Mouse (Mus musculus) midbrain, embryonic 15.5 days (tissue): ENCODE results near the gene Ulk4. TPM values are rescaled to one million over a fixed set of nuclear protein-coding genes. Genes with fewer than 3 reads are reported as not detected.

Experiments
- ATAC-seq: fragments of 200-750 bp; cut with Nextera tagmentation; replicated peaks from 2 replicates; pipeline ENCODE4 v1.8.0; 2017; ENCODE audit warnings: moderate TSS enrichment
- H3K27ac ChIP-seq: fragments of 300-500 bp; sonication (generic); 2 replicates; pipeline ENCODE4 v1.5.1; 2015; ENCODE audit warnings: mild to moderate bottlenecking, inconsistent platforms
- H3K27me3 ChIP-seq: fragments of 300-500 bp; sonication (generic); replicated peaks from 2 replicates; pipeline ENCODE4 v1.6.1; 2015; ENCODE audit warnings: inconsistent platforms
- H3K36me3 ChIP-seq: fragments of 300-500 bp; sonication (generic); replicated peaks from 2 replicates; pipeline ENCODE4 v1.6.1; 2015; ENCODE audit warnings: inconsistent platforms
- H3K4me1 ChIP-seq: fragments of 300-500 bp; sonication (generic); 2 replicates; pipeline ENCODE4 v1.6.1; 2015; ENCODE audit warnings: inconsistent platforms
- H3K4me2 ChIP-seq: fragments of 300-500 bp; sonication (generic); 2 replicates; pipeline ENCODE4 v1.6.1; 2015; ENCODE audit warnings: inconsistent platforms, mild to moderate bottlenecking, moderate library complexity
- H3K4me3 ChIP-seq: fragments of 300-500 bp; sonication (generic); 2 replicates; pipeline ENCODE4 v1.5.1; 2015; ENCODE audit warnings: mild to moderate bottlenecking, inconsistent platforms
- H3K9ac ChIP-seq: fragments of 300-500 bp; sonication (generic); 2 replicates; pipeline ENCODE4 v1.6.1; 2015; ENCODE audit warnings: mild to moderate bottlenecking, inconsistent platforms
- H3K9me3 ChIP-seq: fragments of 300-500 bp; sonication (generic); 2 replicates; pipeline ENCODE4 v1.6.1; 2016; ENCODE audit warnings: inconsistent platforms
- WGBS: fragments of 180-500 bp; shearing (Covaris S2); methylation state at CpG from one replicate; pipeline ENCODE4 v1.1.7; 2015; ENCODE audit warnings: mixed read lengths; 5-methylcytosine and 5-hydroxymethylcytosine counted together
- polyA plus RNA-seq: library from polyadenylated mRNA; unstranded; fragments of >200 nt; fragmentation: Nextera tagmentation; extraction: Ambion mirVana; gene quantifications from 2 replicates; pipeline ENCODE4 v1.2.1, GENCODE M21; 2015

Gene Ulk4
- polyA plus RNA-seq, 1 experiment from 2014 or later = 92.9 TPM

DNA sequence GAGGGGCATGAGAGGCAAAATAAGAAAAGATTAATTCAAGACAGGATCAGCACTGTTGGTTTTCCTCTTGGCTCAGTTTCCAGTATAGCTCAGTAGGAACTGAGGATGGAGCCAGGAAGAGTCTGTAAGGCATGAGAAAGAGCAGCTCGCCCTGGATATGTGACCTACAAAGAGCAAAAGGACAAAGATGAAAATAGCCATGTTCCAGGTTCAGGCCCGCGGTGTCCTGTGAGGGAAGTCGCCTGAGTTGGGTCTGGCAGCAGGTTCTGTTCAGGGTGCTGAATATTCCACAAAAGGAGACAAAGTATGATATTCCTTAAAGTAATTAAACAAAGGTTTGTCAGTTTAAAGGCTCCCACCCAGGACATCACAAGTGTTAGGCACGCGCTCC lies 34.8 kb upstream of the Ulk4 start:
- Histone ChIP-seq H3K36me3 (no peaks in the 10 kb centered on the region), H3K4me3 (no peak overlapping the region), H3K9me3 (no peaks in the 10 kb centered on the region), H3K27me3 (no peaks in the 10 kb centered on the region), H3K4me1 (peaks cover 52% of the 10 kb centered on the region), H3K9ac (no peak overlapping the region), H3K4me2 (no peak overlapping the region), H3K27ac (peak overlapping the region; percentile 81)
- WGBS = 67% methylated on average over 6 of the region's 6 CpGs
- ATAC-seq = no peak

DNA sequence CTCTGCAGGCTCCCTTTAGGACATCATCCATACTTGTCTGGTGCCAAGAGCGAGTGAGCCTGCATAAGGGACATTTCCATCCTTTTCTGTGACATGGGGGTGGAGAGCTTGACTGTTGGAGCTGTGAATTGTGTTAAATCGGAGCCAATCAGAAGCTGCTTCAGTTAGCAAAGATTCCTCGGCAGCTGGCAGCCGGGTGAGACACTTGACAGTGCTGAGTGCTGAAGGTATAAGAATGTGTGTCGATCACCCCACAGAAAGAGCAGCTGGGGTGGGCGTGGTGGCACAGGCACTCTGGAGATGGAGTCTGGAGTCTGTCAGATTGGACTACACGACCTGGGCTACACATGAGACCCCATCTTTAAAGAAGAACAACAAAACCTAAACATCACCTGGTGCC lies 33.5 kb upstream of the Ulk4 start:
- Histone ChIP-seq H3K27ac (no peak overlapping the region), H3K9ac (no peak overlapping the region), H3K4me2 (no peak overlapping the region), H3K36me3 (no peaks in the 10 kb centered on the region), H3K4me3 (no peak overlapping the region), H3K27me3 (no peaks in the 10 kb centered on the region), H3K9me3 (no peaks in the 10 kb centered on the region), H3K4me1 (peaks cover 41% of the 10 kb centered on the region)
- ATAC-seq = no peak
- WGBS = 60% methylated on average over 7 of the region's 7 CpGs

DNA sequence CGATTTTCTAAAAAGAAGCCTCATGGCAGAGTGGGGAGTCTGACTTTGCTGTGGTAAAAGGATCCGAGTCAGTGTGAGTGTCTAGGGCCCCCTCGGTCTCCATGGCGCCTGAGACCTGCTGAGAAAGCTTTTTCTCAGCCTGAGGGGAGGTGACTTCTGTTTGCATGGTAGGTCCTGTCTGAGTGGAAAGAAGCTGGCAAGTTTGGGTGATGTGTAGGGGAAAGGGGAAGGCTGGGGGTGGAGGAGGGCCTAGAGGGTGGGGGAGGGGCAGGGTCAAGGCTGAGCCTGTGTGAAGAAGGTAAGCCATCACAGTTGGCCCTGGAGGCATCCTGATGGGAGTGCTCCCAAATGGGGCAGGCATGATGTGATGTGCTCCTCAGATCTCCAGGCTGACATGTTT lies 32.3 kb upstream of the Ulk4 start:
- no peak overlapping the region for H3K27ac ChIP-seq
- H3K27me3 ChIP-seq = no peaks in the 10 kb centered on the region
- H3K9ac ChIP-seq = no peak overlapping the region
- no peaks in the 10 kb centered on the region for H3K36me3 ChIP-seq
- H3K4me2 ChIP-seq = no peak overlapping the region
- peaks cover 33% of the 10 kb centered on the region for H3K4me1 ChIP-seq
- 24% methylated on average over 4 of the region's 4 CpGs for WGBS
- no peaks in the 10 kb centered on the region for H3K9me3 ChIP-seq
- ATAC-seq = no peak
- H3K4me3 ChIP-seq = no peak overlapping the region

DNA sequence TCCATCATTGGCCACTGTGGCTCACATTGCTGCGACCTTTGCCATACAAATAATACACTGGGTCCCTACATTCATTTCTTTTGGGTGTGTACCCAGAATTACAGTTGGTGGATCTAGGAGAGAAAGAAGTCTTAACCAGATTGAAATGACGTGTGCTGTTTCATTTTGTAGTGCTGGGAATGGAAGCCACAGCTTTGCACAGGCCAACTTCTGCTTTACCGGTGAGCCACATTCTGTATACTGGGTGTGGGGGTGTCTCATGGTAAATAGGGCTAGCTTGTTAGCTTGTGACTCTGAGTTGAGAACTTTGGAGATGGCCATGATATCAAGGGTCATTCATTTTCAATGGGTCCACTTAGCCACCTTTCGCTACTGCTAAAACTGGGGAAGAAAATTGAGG lies 28.5 kb upstream of the Ulk4 start:
- H3K36me3 ChIP-seq = no peaks in the 10 kb centered on the region
- H3K9me3 ChIP-seq = no peaks in the 10 kb centered on the region
- H3K27me3 ChIP-seq = no peaks in the 10 kb centered on the region
- H3K9ac ChIP-seq = no peak overlapping the region
- ATAC-seq = no peak
- no peak overlapping the region for H3K4me3 ChIP-seq
- H3K4me1 ChIP-seq = peaks cover 28% of the 10 kb centered on the region
- no peak overlapping the region for H3K27ac ChIP-seq
- H3K4me2 ChIP-seq = no peak overlapping the region
- WGBS = 96% methylated on average over 4 of the region's 4 CpGs

DNA sequence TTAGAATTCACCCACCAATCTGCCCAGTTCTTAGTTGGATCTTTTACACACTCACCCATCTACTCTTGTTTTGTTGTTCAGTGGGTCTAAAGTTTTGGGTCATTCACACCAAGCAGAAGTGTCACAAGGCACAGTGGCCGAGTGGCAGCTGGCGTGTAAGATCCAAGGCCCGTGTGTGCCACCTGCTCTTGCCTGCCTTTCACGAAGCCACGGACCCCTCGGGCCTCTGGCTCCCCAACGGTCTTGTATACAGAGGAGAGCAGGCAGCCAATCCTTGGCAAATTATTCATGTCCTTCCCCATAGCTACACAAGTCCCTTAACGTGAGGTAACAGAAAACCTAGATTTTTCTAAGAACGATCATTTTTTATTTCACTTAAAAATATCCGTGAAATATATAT lies 27.5 kb upstream of the Ulk4 start:
- H3K4me2 ChIP-seq = no peak overlapping the region
- H3K4me3 ChIP-seq = no peak overlapping the region
- no peaks in the 10 kb centered on the region for H3K9me3 ChIP-seq
- no peak for ATAC-seq
- no peaks in the 10 kb centered on the region for H3K36me3 ChIP-seq
- 35% methylated on average over 10 of the region's 10 CpGs for WGBS
- H3K27ac ChIP-seq = no peak overlapping the region
- H3K9ac ChIP-seq = no peak overlapping the region
- no peaks in the 10 kb centered on the region for H3K27me3 ChIP-seq
- peaks cover 36% of the 10 kb centered on the region for H3K4me1 ChIP-seq

DNA sequence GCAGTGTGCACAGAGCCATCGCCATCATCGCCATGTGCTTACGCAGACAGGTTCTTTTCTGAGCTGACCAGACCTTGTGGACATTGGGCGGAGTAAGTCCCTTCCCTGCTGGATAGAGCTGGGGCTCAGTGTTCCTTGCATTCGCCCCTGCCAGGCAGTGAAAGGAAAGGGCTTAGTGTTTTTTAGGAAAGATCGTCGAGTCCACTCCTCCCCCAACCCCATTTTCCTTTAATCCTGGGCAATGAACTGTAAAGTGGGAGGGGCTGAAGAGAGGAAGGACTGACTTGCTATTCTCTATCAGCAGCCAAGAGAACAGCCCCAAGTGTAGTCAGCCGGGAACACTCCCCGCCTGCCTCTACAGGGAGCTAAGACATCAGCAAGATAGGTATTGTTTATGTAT lies 26.8 kb upstream of the Ulk4 start:
- Histone ChIP-seq H3K9me3 (no peaks in the 10 kb centered on the region), H3K27ac (peak overlapping the region; percentile 3; the same call in 1 of the 2 replicates), H3K27me3 (no peaks in the 10 kb centered on the region), H3K36me3 (no peaks in the 10 kb centered on the region), H3K4me2 (peak overlapping the region; percentile 26), H3K9ac (no peak overlapping the region), H3K4me1 (peaks cover 42% of the 10 kb centered on the region), H3K4me3 (no peak overlapping the region)
- 0 out of 2 replicates have a peak, but pooled peaks have one; percentile 34 for ATAC-seq
- WGBS = 16% methylated on average over 9 of the region's 9 CpGs

DNA sequence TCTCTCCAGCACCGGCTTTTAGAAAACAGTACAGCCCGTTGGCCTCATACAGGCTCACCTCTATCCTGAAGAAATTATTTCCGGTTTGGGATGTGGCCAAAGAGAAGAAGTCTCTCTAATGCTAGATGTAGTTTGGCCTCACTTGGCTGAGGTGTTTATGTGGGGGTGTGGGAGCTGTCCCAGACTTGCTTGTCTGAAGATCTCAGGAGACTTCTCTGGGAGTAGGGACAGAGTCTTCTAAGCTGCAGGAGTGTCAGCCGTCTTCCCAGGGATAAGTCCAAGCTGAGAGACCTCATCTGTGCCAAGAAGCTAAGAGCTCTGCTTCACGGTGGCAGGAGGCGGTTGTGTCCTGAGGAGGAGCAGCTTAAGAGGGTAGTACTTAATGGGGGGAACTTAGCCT lies 26.1 kb upstream of the Ulk4 start:
- H3K27me3 ChIP-seq = no peaks in the 10 kb centered on the region
- no peak overlapping the region for H3K9ac ChIP-seq
- no peak for ATAC-seq
- H3K4me2 ChIP-seq = no peak overlapping the region
- H3K27ac ChIP-seq = peak overlapping the region; percentile 3; the same call in 1 of the 2 replicates
- no peak overlapping the region for H3K4me3 ChIP-seq
- no peaks in the 10 kb centered on the region for H3K36me3 ChIP-seq
- H3K4me1 ChIP-seq = peaks cover 48% of the 10 kb centered on the region
- 43% methylated on average over 6 of the region's 6 CpGs for WGBS
- H3K9me3 ChIP-seq = no peaks in the 10 kb centered on the region

DNA sequence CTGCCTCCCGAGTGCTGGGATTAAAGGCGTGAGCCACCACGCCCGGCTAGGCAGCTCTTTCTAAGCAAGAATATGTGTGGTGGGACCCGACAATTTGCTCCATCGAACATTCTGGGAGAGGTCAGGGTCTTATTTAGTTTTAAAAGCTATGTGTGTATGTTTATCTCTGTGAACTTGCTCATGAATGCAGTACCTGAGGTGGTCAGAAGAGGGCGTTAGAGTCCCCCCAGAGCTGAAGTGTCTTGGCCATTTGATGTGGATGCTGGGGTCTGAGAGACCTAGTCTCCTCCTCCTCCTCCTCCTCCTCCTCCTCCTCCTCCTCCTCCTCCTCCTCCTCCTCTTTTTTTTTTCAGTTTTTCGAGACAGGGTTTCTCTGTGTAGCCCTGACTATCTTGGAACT lies 25.5 kb upstream of the Ulk4 start:
- H3K36me3 ChIP-seq = no peaks in the 10 kb centered on the region
- no peak for ATAC-seq
- WGBS = 93% methylated on average over 7 of the region's 8 CpGs
- H3K27me3 ChIP-seq = no peaks in the 10 kb centered on the region
- H3K9me3 ChIP-seq = no peaks in the 10 kb centered on the region
- no peak overlapping the region for H3K27ac ChIP-seq
- no peak overlapping the region for H3K4me3 ChIP-seq
- H3K4me2 ChIP-seq = no peak overlapping the region
- H3K4me1 ChIP-seq = peaks cover 51% of the 10 kb centered on the region
- H3K9ac ChIP-seq = no peak overlapping the region

DNA sequence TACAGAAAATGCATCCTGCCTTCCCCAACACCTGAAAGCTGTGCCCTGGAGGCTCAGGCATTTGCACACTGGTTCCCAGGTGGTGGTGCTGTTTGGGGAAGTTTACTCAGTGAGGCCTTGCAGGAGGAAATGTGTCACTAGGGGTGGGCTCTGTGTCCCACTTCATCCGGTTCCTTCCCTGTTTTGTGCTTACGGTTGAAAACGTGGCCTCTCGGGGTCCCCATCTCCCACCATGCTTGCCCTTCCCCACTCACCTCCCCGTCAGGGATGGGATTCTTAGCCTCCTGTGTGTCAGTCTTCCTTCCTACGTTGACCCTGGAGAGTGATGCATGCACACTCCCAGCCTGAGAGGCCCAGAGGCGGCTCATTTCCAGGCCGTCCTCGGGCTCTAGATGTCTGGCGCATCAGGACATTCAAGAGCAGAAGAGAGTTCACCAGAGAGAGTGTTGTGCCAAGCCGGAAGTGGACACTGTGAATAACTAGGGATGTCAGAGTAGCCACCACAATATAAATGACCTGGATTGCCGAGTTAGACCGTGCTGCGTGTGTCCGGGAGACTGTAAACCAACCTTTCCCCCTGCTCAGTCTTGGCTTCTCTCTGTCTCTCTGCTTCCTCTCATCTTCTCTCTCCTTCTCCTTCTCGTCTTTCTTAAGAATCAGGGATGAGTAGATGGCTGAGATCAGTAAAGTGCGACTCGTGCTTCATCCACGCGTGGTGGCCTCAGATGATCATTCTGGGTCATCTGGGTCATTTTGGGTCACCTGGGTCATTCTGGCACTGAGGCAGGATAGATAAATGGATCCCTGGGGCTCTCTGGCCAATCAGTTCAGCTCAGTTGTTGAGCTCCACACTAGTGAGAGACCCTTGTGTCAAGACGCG lies 24.3 kb upstream of the Ulk4 start:
- no peaks in the 10 kb centered on the region for H3K9me3 ChIP-seq
- no peaks in the 10 kb centered on the region for H3K36me3 ChIP-seq
- H3K27me3 ChIP-seq = no peaks in the 10 kb centered on the region
- no peak overlapping the region for H3K4me3 ChIP-seq
- no peak overlapping the region for H3K27ac ChIP-seq
- 0 out of 2 replicates have a peak overlapping the region, but pooled peaks have one; percentile 5 for H3K9ac ChIP-seq
- ATAC-seq = no peak
- no peak overlapping the region for H3K4me2 ChIP-seq
- H3K4me1 ChIP-seq = peaks cover 56% of the 10 kb centered on the region
- 80% methylated on average over 22 of the region's 22 CpGs for whole genome bisulfite sequencing

DNA sequence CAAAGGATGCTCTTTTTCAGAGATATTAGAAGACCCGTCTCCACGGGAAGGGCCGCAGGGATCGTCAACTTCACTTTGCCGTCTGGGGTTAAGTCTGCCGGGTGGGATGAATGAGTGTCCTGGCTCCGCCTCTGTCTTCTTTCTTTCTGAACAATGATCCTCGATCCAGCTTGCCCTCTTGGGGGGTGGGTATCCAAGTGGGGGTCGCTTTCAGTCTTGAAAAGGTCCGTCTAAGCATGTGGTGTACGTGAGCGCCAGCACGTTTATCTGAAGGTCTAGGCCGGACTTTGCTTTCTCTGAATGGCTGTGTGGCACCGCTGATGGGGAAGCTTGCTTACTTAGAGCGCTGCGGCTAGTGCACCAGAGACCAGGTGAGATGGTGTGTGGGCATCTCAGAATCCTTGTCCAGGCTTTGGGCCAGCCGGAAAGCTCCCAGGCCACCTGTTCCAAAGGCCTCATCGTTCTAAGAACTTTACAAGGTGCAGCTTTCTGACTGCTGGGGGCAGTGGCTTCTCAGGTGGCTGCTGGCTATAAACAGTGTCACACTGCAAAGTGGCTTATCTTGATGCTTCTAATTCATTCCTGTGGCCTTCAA lies 23.1 kb upstream of the Ulk4 start:
- Histone ChIP-seq H3K27ac (no peak overlapping the region), H3K36me3 (no peaks in the 10 kb centered on the region), H3K4me2 (peak overlapping the region; percentile 95), H3K9me3 (no peaks in the 10 kb centered on the region), H3K27me3 (no peaks in the 10 kb centered on the region), H3K9ac (0 out of 2 replicates have a peak overlapping the region, but pooled peaks have one; percentile 15), H3K4me1 (peaks cover 56% of the 10 kb centered on the region), H3K4me3 (peak overlapping the region; percentile 88)
- ATAC-seq = no peak
- 15% methylated on average over 19 of the region's 19 CpGs for WGBS

DNA sequence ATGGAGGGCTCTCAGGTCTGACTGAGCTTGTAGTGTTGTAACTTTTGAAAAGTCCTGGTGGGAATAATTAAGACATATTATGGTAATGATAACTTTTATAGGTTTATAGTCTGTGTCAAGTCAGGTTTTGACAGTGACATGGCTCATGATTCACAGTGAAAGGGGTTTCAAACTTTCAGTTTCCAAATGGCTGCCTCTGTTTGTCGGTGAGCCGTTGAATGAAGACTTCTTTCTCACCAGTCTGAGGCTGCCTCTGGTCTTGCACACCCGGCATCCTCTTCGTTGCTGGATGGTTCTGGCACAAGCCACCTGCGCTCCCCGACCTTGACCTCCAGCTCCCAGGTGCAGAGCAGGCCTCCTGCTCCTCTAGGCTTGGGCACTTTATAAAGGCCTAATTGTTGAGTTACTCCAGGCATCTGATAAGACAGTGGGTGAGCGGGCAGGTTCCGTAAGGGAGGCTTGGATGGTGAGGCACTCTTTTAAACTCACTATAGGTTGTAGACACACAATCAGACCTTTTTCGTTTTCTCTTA lies 22.3 kb upstream of the Ulk4 start:
- peak overlapping the region; percentile 88 for H3K4me3 ChIP-seq
- no peaks in the 10 kb centered on the region for H3K27me3 ChIP-seq
- 45% methylated on average over 9 of the region's 9 CpGs for WGBS
- H3K27ac ChIP-seq = no peak overlapping the region
- H3K4me2 ChIP-seq = peak overlapping the region; percentile 95
- H3K9me3 ChIP-seq = no peaks in the 10 kb centered on the region
- peaks cover 52% of the 10 kb centered on the region for H3K4me1 ChIP-seq
- no peaks in the 10 kb centered on the region for H3K36me3 ChIP-seq
- no peak for ATAC-seq
- H3K9ac ChIP-seq = peak overlapping the region; percentile 15

DNA sequence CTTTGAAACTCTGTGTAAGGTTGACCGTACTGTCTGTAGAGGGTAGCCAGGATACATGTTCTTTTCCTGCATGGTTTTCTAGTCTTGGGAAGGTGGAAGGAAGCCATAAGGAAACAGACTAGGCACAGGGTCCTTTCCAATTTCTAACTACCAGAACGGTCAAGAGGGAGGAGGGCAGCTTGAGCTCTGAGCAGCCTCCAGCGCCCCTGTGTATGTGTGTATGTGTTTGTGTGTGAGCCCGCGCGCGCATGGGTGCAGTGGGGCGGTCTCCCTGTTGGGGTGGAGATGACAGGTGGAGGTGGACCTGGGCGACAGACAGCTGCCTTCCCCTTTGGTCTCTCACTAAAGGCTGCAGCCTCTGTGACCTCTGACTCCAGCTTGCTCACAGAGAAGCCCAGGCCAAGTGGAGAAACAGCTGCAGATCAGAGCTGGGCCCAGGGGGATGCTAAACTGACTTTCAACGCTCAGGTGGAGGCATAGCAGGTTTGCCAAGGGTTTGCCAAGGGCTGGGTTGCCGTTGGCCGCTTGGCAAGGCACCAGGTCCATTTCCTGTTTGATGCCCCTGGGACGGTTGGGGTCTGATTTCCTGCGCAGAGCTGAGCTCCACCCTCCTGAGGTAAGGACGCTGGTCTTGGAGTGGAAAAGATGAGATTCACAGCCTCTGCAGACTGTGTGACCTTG lies 21.6 kb upstream of the Ulk4 start:
- 17% methylated on average over 15 of the region's 15 CpGs for WGBS
- H3K4me3 ChIP-seq = peak overlapping the region; percentile 88
- H3K4me2 ChIP-seq = peak overlapping the region; percentile 95
- no peaks in the 10 kb centered on the region for H3K9me3 ChIP-seq
- peaks cover 45% of the 10 kb centered on the region for H3K4me1 ChIP-seq
- peak overlapping the region; percentile 85 for H3K9ac ChIP-seq
- H3K36me3 ChIP-seq = no peaks in the 10 kb centered on the region
- H3K27me3 ChIP-seq = no peaks in the 10 kb centered on the region
- no peak overlapping the region; the same call in 1 of the 2 replicates for H3K27ac ChIP-seq
- ATAC-seq = no peak
